Mouse (Mus musculus) CD4-positive helper T cell, adult 2 months (primary cell): ENCODE measurements around the gene D10Jhu81e.
A peak's percentile ranks its signal among the peaks of the same experiment; 100 is the strongest.

Experiments used
- DNase-seq: peaks from one replicate; pipeline ENCODE4 v3.0.0-alpha.2; 2012; ENCODE audit warnings: low read depth, missing footprints, low spot score

D10Jhu81e gene

DNA sequence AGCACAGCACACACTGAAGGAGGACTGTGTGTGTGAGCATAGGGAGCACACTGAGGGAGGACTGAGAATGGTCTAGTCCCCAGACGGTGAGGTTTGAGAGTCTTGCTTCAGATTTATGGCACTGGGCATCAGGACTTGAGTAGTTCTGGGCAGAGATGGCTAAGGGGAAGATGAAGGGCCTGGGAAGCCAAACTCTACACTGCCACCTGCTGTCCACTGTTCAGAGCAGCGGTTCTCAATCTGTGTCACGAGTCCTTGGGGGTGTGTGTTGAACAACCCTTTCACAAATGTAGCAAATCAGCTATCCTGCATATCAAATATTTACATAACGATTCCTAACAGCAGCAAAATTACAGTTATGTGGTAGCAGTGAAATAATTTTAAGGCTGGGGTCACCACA, 5.7 kb downstream of the D10Jhu81e start:
- peak; percentile 75 for DNase-seq

DNA sequence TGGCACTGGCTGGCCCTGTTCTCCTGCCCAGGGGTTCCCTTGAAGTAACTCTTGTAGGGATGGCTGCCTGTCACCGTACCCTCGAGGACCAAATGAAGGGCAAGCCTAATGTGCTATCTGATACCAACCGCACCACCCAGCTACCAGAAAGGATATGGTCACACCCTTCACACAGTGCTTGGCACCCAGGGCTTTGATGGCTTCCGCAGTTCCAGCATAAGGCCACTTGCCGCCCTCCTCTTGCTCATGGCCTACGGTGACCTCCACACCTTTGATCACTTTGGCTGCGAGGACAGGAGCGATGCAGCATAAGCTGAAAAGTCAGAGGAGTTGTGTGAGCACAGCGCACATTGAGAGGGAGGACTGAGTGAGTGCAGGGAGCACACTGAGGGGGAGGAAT, 6.3 kb downstream of the D10Jhu81e start:
- no peak for DNase-seq

DNA sequence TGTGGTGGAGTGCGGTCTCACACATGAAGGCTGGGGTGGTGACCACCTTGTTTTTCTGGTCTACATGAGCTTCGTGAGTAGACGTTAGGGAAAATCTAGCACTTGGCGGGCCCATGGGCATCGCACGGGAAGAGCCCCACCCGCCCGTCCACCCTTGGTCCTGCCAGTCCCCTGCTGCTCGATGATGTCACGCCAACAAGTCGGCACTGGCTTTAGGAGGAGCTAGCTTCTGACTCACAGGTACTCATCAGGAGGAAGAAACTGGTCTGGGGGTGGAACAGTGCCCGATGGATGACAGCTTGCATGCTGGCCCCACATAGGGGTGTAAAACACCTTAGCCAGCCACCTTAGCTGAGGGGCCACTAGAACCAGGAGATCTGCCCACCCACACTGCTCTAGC, 6.9 kb downstream of the D10Jhu81e start:
- no peak for DNase-seq

DNA sequence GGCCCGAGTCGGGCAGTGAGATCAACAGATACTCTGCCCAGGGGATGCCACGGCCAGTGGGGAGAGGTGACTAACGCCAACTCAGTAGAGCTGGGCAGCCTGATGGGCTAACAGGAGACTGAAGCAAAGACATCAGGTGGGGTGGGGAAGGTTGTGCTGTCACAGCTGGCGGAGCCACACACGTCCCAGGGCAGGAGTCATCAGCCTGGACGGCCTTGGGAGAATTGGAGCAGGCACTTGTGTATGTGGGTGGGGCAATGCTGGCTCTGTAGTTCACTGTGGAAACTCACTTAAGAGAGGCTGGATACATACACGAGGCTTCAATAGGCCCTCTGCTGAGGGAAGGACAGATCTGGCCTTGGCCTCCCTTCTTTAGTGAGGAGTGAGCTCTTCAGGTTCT, 8.5 kb downstream of the D10Jhu81e start:
- DNase-seq: no peak

DNA sequence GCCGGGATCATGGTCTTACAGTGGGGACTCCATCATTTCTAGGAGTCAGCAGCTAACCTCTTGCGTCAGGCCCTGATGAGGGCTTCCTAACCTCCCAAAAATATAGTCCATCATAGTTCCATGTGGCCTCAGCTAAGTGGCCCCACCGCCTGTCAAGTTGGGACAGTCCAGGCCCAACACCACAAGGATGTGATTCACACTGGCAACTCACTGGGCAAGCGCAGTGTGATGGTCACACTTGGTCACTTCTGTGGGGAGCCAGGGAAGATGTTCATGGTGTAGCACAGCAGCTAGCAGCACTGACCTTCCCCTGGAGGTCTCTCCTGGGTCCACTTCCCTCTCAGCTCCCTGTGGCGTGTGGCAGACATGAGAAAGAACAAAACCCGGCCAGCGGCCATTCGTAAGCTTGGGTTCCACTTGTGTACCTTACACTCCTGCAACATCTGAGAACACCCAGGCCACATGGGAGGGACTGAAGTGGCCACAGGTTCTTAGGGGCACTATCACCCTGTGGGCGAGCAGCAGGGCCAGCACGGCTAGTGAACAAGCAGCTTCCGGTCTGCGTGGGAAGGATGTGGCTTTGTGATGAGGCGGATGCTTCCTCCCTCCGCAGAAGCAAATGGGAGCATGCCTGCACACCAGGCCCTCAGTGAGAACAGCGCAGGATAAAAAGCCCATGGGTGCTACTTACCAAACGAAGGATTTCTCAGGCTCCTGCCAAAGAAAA, 9.1 kb downstream of the D10Jhu81e start:
- peak; percentile 83 for DNase-seq

DNA sequence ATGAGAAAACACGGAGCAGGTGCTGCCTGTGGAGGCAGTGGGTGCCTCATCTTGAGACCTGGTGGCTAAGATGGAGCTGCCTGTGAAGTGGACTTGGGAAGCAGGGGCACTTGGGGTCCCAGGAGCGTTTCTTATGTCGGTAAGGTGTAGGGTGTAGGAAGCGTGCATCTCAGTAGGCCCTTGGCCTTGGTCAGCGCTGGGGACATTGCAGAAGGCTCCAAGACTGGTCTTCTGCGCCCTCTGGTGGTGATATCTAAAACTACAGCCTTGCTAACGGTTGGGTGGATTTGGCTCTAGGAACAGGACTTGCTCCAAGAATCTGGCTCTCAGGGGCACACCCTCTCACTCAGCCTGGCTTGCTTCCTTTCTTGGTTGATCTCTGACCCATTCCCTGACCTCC, 9.7 kb downstream of the D10Jhu81e start:
- DNase-seq: peak; percentile 82

DNA sequence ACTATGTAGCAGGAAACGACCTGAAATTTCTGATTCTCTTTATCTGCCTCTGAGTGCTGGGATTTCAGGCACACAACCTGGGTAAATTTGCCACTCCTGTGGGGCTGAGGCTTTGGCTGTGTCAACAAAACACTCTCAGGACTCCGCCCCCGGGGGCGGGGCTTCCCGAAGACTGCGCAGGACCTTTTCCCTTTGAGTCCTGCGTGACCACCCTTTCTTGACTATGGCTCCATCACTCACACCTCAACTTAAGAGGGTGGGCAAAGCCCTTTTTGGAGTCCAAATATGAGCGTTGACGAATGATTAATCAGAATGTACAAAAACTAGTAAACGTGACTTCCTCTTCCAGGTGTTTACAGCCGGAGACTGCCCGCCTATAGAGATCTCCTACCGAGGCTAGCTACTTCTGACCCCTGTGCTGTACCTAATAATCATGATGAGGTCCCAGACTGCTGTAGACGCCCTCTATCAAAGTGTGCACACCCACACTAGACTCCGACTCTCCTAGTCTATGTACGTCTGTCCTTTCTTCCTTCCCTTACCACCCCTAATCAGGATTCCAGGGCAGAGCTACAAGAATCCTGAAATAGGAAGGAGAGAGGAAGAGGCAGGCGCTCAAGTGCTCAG, 10.2 kb downstream of the D10Jhu81e start:
- DNase-seq: peak; percentile 78

DNA sequence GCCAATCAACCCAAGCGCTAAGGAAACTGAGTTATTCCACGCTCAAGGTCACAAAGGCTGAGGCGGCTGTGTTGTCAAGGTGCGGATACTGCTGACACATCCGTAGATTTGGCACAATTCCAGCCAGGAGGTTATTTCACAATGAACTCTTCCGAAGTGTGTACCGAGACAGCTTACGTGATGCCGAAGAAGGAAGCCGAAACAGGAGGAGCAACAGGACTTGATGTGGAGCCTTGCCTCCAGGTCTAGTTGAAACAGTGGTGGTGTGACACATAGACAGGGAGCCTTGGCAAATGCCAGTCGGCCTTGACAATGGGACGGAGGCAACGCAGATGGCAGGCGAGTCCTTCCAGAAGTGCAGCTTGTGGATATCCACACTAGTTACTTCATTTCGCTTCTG, 11.5 kb downstream of the D10Jhu81e start:
- no peak for DNase-seq

DNA sequence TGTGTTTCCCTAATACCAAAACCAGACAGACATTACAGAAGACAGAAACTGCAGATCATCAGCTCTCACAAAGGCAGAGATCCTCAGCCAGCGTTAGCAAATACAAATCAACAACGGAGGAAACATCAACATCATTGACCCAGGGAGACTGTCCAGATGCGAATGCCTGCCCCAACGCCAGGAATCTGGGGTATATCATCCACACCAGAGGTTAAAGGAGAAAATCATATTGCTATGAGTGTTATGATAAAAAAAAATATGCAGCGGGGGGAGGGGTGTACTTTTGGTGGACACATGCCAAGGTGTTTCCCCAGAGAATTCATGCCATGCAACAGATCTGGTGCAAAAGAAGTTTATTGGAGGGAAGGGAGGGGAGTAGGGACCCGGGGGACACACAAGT, 12.7 kb downstream of the D10Jhu81e start:
- no peak for DNase-seq

DNA sequence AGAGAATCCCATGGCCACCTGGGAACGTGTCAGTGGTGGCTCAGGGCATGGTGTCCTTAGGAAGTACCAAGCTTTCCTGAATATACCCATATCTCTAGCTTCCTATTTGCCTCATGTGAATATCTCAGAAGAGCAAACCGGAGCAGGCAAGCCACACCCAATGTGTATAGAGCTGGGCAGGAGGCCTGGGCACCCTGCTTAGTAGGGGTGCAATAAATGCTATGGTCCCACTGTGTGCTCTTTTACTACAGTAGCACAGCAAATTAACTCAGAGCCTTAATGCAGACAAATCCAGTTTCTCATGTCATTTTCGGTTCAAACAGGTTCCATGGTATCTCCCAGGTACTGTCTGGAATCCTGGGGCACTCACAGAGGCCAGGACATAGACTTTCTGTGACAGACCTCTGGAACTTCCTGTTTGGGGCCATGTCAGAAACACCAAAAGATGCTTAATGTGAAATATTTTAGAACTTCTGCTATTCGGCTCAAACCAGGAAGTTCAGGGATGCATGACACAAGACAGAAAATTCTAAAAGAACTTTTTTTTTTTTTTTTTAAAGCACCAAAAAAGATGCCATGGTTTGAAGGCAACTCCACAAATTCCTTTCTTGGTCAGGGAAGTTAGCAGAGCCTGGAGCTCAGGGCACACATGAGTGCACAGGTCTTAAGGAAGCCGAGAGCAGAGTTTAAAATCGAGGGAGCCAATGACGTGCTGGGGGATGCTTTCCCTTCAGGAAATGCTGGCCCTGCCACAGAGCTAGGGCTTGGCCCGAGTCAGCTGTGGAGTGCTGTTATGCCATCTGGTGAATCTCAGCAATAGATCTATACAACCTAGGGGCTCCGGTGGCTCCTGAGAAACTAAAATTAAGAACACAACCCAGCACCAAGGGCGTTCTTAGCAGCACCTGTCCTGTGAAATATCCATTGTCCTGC, 20.5 kb downstream of the D10Jhu81e start:
- DNase-seq: no peak

DNA sequence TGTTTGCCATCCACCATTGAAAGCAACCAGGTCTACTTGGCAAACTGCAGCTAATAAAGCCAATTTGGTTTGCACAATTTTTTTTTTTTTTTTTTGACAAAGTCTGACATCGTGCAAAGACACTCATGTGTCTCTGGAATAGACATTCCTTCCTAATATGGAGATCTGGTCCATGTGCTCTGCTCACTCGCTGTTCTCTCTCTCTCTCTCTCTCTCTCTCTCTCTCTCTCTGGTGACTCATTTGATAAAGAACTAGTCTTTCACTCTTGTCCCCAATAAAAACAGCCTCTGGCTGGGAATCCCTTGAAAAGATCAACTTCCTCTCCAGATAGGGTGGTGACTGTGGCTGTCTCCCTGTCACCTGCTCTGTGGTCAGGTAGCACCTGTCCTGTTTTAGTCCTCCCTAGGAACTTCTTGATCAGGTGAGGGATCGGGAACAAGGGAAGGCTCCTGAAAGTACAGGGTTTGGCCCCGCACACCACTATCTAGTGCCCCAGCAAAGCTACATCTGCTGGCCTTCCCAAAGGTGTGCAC, 21.6 kb downstream of the D10Jhu81e start:
- no peak for DNase-seq

DNA sequence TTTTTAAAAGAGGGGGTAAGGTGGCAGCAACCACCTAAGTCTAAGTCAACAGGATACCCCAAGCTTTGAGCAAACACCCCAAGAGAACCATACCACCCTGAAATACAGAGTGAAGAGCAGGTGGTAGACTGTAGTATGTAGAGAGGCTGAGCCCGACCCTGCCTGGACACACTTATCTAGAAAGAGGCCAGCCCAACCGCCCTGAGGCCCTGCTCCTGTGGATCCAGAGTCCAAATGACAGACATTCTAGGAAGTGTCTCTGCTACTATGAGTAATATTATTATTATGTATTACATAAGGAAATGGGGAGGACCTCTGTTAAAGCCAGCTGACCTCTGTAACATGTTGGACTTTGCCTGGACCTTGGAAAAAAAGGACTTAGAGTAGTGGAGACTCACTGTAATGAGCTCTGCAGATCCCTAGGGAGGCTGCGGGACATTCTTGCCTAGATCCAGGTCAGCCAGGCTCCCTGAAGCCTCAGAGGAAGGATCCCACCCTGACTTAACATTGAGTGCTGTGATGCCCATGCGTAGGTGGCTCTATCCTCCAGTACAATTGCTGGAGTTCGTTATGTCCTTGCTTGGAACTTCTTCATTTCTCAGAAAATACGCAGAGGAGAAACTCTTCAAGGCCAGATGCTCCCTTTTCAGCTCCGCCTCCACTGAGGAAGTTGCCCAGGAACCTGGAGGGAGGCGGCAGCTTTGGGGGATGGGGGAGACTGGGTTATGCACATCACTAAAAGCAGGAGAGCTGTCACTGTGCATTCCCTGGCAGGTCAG, 25.7 kb downstream of the D10Jhu81e start:
- no peak for DNase-seq

DNA sequence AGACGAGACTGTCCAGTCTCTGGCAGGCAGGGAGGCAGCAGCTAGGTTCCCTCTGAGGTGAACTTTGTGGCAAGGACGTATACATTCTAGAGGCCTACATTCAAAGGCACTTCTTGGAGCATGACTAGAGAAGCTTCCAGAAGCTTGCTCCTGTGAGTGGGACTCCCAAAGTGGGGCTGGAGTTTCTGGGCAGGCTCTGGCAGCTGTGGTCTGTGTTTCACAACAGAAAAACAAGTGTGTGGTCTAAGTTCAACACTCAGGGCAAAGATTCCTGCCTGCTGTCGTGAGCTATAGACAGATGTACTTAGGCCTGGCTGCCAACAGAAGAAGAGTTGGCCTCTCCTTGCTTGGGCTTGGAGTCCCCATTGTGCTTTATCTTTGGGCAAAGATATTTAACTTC, 28.7 kb downstream of the D10Jhu81e start:
- no peak for DNase-seq

DNA sequence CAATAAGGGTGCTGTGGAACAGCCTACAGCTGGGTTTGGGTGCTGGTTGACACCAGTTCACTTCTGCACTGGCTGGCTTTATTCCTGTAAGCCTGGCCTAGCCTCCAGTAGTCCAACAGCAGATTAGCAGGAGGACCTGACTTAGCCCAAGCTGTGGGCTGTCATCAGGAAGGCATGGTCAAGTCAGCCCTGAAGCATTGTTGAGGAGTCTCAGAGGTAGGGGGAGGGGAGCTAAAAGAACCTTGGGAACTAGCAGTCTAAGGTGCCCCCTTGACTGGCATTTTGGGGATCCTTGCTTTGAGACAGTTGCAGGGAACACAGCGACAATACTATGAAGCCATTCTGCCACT, 29.4 kb downstream of the D10Jhu81e start:
- DNase-seq: no peak

DNA sequence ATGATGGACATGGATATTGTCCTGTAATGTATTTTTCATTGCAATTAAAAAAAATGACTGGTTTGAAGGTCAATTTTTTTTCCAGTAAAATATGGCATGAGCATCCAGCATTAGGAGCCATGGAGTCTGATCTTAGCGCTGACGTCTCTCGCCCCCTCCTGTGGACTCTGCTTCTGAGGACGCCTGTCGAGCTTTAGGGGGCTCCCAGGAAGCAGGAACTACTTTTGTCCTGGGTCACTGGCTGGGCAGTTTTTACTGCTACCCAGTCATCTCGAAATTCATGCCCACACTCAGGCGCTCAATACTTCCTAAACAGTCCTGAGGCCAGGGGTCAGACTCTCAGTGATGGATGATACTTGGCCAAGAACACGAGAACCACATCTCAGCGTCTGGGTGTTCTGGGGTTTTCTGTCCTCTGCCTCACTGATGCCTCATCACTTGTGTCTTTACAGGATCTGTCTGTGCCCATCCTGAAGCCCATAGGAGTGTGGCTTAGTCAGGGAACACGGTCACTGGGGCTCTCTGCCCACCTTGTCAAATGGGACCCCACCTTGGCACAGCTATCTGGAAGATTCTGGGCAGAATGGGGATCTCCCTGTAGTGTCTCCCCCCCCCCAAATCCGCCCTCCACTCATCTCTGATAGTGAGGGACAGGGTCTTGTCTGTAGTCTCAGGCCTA, 29.9 kb downstream of the D10Jhu81e start:
- no peak for DNase-seq

DNA sequence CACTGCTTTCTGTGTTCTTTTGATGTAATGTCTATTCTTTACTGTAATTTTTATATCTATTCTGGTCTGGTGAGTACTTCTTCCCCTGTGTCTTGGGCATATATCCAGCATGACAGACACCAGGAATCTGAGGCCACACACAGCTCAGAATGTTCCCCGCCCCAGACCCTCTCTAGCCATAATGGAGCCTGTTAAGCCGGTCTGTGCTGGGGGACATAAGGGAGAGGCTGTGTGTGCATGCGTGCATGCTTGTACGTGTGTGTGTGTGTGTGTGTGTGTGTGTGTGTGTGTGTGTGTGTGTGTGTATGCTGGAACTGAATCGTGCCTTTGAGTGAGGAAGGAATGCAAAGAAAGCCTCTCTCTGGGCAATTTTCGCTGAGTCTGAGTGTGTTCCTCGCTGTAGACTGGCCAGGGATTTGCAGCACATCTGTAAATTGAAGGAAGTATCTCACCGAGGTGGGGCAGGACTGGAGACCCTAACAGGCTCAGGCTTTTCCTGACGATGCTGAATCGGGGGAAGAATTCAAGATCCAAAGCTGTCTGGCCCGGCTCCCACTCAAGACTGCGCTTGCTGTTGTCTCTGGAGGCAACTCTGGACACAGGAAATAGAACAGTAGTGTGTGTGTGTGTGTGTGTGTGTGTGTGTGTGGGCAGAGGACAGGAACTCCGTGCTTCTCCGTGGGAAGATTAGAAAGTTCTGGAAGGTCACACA, 30.6 kb downstream of the D10Jhu81e start:
- DNase-seq: no peak

DNA sequence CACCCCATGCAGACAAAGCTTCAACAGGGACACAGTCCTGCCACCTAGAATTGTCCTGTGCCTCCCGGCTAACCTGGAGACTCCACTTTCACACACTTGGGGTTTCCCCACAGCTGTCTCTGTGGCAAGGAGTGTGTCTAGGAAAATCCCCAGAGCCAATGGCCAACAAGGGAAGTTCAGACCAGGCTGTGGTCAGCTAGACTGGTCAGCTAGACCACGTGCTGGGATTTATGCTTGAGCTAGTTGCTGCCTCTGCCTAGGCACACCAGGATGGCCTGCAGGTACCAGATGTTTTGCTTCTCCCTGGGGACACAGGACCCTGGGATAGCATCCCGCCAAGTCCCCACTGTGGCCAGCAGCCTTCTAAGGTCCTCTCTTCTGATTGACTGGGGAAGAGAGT, 32.4 kb downstream of the D10Jhu81e start:
- DNase-seq: no peak

DNA sequence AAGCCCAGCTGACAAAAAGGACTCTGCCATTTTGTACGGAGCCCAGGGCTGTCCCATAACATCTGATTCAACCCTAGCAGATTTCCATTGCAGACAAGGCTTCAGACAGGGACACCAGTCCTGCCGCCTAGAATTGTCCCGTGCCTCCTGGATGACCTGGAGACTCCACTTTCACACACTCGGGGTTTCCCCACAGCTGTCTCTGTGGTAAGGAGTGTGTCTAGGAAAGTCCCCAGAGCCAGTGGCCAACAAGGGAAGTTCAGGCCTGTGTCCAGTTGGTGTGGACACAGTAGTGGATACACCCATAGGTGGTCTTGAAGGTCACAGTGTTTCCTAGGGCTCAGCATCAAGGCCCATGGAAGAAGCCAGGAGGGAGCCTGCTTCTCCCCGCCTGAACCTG, 33.6 kb downstream of the D10Jhu81e start:
- no peak for DNase-seq

DNA sequence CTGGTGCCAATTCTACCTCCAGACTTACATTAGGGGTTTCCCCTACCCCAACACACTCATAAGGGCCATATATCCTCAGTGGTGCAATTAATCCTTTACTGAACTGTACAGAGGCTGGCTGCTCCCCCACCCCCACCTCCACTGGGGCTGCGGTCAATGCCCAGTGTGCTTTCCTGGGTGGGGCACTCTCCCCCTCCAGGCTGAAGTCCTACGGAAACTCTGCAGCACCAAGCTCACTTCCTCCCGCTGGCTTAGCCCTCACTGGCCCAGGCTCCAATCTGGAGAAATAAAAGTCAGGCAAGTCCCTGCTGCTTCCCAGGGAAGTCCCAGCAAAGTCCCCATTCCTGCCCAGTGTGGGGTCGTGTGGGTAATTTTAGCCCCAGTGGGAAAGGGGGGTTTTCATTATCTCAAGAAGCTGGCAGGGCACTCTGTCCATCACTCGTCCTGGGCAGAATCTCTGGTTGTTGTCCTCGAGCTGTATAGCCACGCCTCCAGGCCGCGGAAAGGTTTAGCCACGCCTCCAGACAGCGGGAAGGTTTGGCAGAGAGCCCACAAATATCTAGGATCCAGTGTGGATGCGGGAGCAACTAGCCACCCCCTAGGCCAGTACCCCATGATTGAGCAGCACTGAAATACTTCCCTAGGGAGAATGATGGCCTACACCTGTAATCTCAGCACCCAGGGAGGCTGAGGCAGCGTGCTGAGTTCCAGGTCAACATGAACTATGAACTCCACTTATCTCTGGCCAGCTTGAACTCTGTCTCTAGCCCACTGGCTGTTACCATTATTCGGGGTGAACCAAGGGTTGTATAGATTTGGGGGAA, 34.4 kb downstream of the D10Jhu81e start:
- peak; percentile 67 for DNase-seq
